Mouse (Mus musculus): ENCODE data around the gene Secisbp2l. TPM values are rescaled to one million over a fixed set of nuclear protein-coding genes. Genes with fewer than 3 reads are reported as not detected.

Secisbp2l gene
- polyA plus RNA-seq, 1 experiment from 2014 or later = 25.1 TPM

- ATAC-seq = no peak
- 90% methylated on average over 8 of the region's 8 CpGs for WGBS
- DNase-seq (ENCODE audit: low spot score) = no peak
- H3K27me3 ChIP-seq (replicated peaks; ENCODE audit: control insufficient read depth, insufficient read depth, low read length) = no peaks in the 10 kb centered on the region; the same call in 1 of the 2 replicates
- no peak overlapping the region for H3K9ac ChIP-seq (ENCODE audit: low read length)
- H3K4me1 ChIP-seq (ENCODE audit: control insufficient read depth, insufficient read depth, low read length) = no peaks in the 10 kb centered on the region
- H3K9me3 ChIP-seq (replicated peaks; ENCODE audit: control insufficient read depth, low read length) = no peaks in the 10 kb centered on the region
- H3K36me3 ChIP-seq (ENCODE audit: control insufficient read depth, insufficient read depth, low read length) = no peaks in the 10 kb centered on the region
- H3K27ac ChIP-seq (ENCODE audit: low read depth, low read length) = no peak overlapping the region
- no peak overlapping the region for H3K4me3 ChIP-seq (ENCODE audit: low read depth, low read length)
- H3K4me2 ChIP-seq (ENCODE audit: low read length) = no peak overlapping the region
These were observed 66.1 kb downstream of the Secisbp2l start for GRCm38 (mm10) chr2:125716599-125716998.

- Histone ChIP-seq H3K9me3 (replicated peaks; ENCODE audit: control insufficient read depth, low read length) (no peaks in the 10 kb centered on the region), H3K9ac (ENCODE audit: low read length) (no peak overlapping the region), H3K36me3 (ENCODE audit: control insufficient read depth, insufficient read depth, low read length) (no peaks in the 10 kb centered on the region), H3K4me1 (ENCODE audit: control insufficient read depth, insufficient read depth, low read length) (peaks cover 11% of the 10 kb centered on the region; the same call in 1 of the 2 replicates), H3K4me3 (ENCODE audit: low read depth, low read length) (no peak overlapping the region), H3K27me3 (replicated peaks; ENCODE audit: control insufficient read depth, insufficient read depth, low read length) (no peaks in the 10 kb centered on the region), H3K4me2 (ENCODE audit: low read length) (no peak overlapping the region), H3K27ac (ENCODE audit: low read depth, low read length) (no peak overlapping the region)
- peak; percentile 22; the same call in 1 of the 2 replicates for ATAC-seq
- WGBS = 48% methylated on average over 5 of the region's 5 CpGs
- DNase-seq (ENCODE audit: low spot score) = peak; percentile 40
These were observed 76.2 kb downstream of the Secisbp2l start for GRCm38 (mm10) chr2:125706510-125706921.

- H3K27me3 ChIP-seq (replicated peaks; ENCODE audit: control insufficient read depth, insufficient read depth, low read length) = no peaks in the 10 kb centered on the region
- H3K9ac ChIP-seq (ENCODE audit: low read length) = no peak overlapping the region
- ATAC-seq (peak; percentile 56; the same call in 1 of the 2 replicates), DNase-seq (ENCODE audit: low spot score) (peak; percentile 70)
- H3K27ac ChIP-seq (ENCODE audit: low read depth, low read length) = peak overlapping the region; percentile 36; the same call in 1 of the 2 replicates
- H3K4me2 ChIP-seq (ENCODE audit: low read length) = no peak overlapping the region
- no peaks in the 10 kb centered on the region for H3K9me3 ChIP-seq (replicated peaks; ENCODE audit: control insufficient read depth, low read length)
- H3K4me1 ChIP-seq (ENCODE audit: control insufficient read depth, insufficient read depth, low read length) = peaks cover 11% of the 10 kb centered on the region; the same call in 1 of the 2 replicates
- H3K36me3 ChIP-seq (ENCODE audit: control insufficient read depth, insufficient read depth, low read length) = no peaks in the 10 kb centered on the region
- H3K4me3 ChIP-seq (ENCODE audit: low read depth, low read length) = no peak overlapping the region
- 26% methylated on average over 12 of the region's 12 CpGs for WGBS
These were observed 77.6 kb downstream of the Secisbp2l start for GRCm38 (mm10) chr2:125704907-125705631.

GRCm38 (mm10) chr2:125702851-125703250 is 79.8 kb downstream of the Secisbp2l start:
- no peaks in the 10 kb centered on the region for H3K27me3 ChIP-seq (replicated peaks; ENCODE audit: control insufficient read depth, insufficient read depth, low read length)
- DNase-seq (ENCODE audit: low spot score) (no peak), ATAC-seq (no peak)
- no peaks in the 10 kb centered on the region for H3K36me3 ChIP-seq (ENCODE audit: control insufficient read depth, insufficient read depth, low read length)
- H3K4me2 ChIP-seq (ENCODE audit: low read length) = no peak overlapping the region
- no peaks in the 10 kb centered on the region for H3K9me3 ChIP-seq (replicated peaks; ENCODE audit: control insufficient read depth, low read length)
- H3K4me1 ChIP-seq (ENCODE audit: control insufficient read depth, insufficient read depth, low read length) = peaks cover 11% of the 10 kb centered on the region; the same call in 1 of the 2 replicates
- no peak overlapping the region for H3K4me3 ChIP-seq (ENCODE audit: low read depth, low read length)
- 90% methylated on average over 2 of the region's 2 CpGs for WGBS
- H3K27ac ChIP-seq (ENCODE audit: low read depth, low read length) = no peak overlapping the region
- H3K9ac ChIP-seq (ENCODE audit: low read length) = no peak overlapping the region

- Histone ChIP-seq H3K36me3 (ENCODE audit: control insufficient read depth, insufficient read depth, low read length) (no peaks in the 10 kb centered on the region), H3K27me3 (replicated peaks; ENCODE audit: control insufficient read depth, insufficient read depth, low read length) (no peaks in the 10 kb centered on the region), H3K27ac (ENCODE audit: low read depth, low read length) (no peak overlapping the region), H3K9me3 (replicated peaks; ENCODE audit: control insufficient read depth, low read length) (no peaks in the 10 kb centered on the region), H3K4me3 (ENCODE audit: low read depth, low read length) (no peak overlapping the region), H3K9ac (ENCODE audit: low read length) (no peak overlapping the region), H3K4me2 (ENCODE audit: low read length) (no peak overlapping the region), H3K4me1 (ENCODE audit: control insufficient read depth, insufficient read depth, low read length) (peaks cover 11% of the 10 kb centered on the region; the same call in 1 of the 2 replicates)
- DNase-seq (ENCODE audit: low spot score) (no peak), ATAC-seq (no peak)
- WGBS = 97% methylated on average over 2 of the region's 2 CpGs
These were observed 81.1 kb downstream of the Secisbp2l start for GRCm38 (mm10) chr2:125701606-125702005.

- no peaks in the 10 kb centered on the region for H3K36me3 ChIP-seq (ENCODE audit: control insufficient read depth, insufficient read depth, low read length)
- H3K4me1 ChIP-seq (ENCODE audit: control insufficient read depth, insufficient read depth, low read length) = no peaks in the 10 kb centered on the region
- H3K4me3 ChIP-seq (ENCODE audit: low read depth, low read length) = no peak overlapping the region
- 73% methylated on average over 2 of the region's 2 CpGs for WGBS
- DNase-seq (ENCODE audit: low spot score) (no peak), ATAC-seq (no peak)
- H3K9me3 ChIP-seq (replicated peaks; ENCODE audit: control insufficient read depth, low read length) = no peaks in the 10 kb centered on the region
- no peaks in the 10 kb centered on the region for H3K27me3 ChIP-seq (replicated peaks; ENCODE audit: control insufficient read depth, insufficient read depth, low read length)
- no peak overlapping the region for H3K27ac ChIP-seq (ENCODE audit: low read depth, low read length)
- no peak overlapping the region for H3K9ac ChIP-seq (ENCODE audit: low read length)
- no peak overlapping the region for H3K4me2 ChIP-seq (ENCODE audit: low read length)
These were observed 86.5 kb downstream of the Secisbp2l start for GRCm38 (mm10) chr2:125696219-125696618.

GRCm38 (mm10) chr2:125694798-125695197 is 87.9 kb downstream of the Secisbp2l start:
- H3K27ac ChIP-seq (ENCODE audit: low read depth, low read length) = no peak overlapping the region
- no peaks in the 10 kb centered on the region for H3K27me3 ChIP-seq (replicated peaks; ENCODE audit: control insufficient read depth, insufficient read depth, low read length)
- no peaks in the 10 kb centered on the region for H3K4me1 ChIP-seq (ENCODE audit: control insufficient read depth, insufficient read depth, low read length)
- DNase-seq (ENCODE audit: low spot score) = no peak
- no peak overlapping the region for H3K9ac ChIP-seq (ENCODE audit: low read length)
- H3K4me3 ChIP-seq (ENCODE audit: low read depth, low read length) = no peak overlapping the region
- WGBS = 86% methylated on average over 2 of the region's 2 CpGs
- H3K36me3 ChIP-seq (ENCODE audit: control insufficient read depth, insufficient read depth, low read length) = no peaks in the 10 kb centered on the region
- no peak overlapping the region for H3K4me2 ChIP-seq (ENCODE audit: low read length)
- H3K9me3 ChIP-seq (replicated peaks; ENCODE audit: control insufficient read depth, low read length) = no peaks in the 10 kb centered on the region
- no peak for ATAC-seq

GRCm38 (mm10) chr2:125692010-125692409 is 90.7 kb downstream of the Secisbp2l start:
- Histone ChIP-seq H3K9ac (ENCODE audit: low read length) (no peak overlapping the region), H3K9me3 (replicated peaks; ENCODE audit: control insufficient read depth, low read length) (no peaks in the 10 kb centered on the region), H3K4me2 (ENCODE audit: low read length) (no peak overlapping the region), H3K36me3 (ENCODE audit: control insufficient read depth, insufficient read depth, low read length) (no peaks in the 10 kb centered on the region), H3K27ac (ENCODE audit: low read depth, low read length) (no peak overlapping the region), H3K4me1 (ENCODE audit: control insufficient read depth, insufficient read depth, low read length) (no peaks in the 10 kb centered on the region), H3K4me3 (ENCODE audit: low read depth, low read length) (no peak overlapping the region), H3K27me3 (replicated peaks; ENCODE audit: control insufficient read depth, insufficient read depth, low read length) (no peaks in the 10 kb centered on the region)
- DNase-seq (ENCODE audit: low spot score) (no peak), ATAC-seq (no peak)
- 83% methylated on average over 2 of the region's 2 CpGs for WGBS
